Mouse (Mus musculus): ENCODE measurements around the gene Stxbp6.
"Not testable (repeated sequence)": the region's sequence is repeated elsewhere in the genome, so short reads cannot be mapped to it uniquely, and the experiment has no call there.

Gene Stxbp6

DNA sequence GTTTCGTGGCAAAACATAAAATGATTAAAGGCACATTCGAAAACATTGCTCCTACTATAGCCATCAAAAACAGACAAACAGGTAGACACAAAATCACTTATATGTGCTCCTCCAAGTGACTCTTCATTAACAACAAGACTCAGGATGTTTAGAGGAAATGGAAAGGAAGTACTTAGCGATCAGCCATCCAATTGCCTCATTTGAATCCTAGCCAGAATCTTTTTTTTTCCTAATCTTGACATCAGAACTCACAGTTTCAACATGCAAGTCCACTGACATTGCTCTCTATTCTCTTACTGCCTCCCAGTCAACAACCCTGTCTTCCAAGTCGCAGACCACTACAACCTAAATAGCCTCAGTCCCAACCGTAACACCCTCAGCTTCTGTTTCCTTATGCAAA is 21.2 kb downstream of the Stxbp6 start:
- DNase-seq: no peak

- no peak for DNase-seq
These were observed 21.6 kb downstream of the Stxbp6 start for GRCm38 (mm10) chr12:45052860-45053259.

DNA sequence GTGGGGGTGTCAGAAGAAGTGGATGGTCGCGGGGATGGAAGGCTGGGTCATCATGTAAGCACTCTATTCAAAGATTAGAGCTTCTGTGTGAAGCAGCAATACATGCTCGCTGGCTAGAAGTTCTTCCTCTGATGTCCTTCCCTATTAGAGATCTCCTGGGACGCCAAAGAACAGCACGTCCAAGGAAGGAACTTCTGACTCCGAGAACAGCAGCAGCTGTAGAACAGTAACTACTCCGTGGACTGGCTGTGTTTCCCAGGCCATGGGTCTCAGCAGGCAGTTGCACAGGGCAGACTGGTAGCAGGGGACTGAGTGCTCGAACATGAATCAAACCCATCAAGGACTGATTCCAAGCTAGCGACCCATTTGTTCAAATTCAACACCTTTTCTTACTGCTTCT is 24.6 kb downstream of the Stxbp6 start:
- DNase-seq: no peak

DNA sequence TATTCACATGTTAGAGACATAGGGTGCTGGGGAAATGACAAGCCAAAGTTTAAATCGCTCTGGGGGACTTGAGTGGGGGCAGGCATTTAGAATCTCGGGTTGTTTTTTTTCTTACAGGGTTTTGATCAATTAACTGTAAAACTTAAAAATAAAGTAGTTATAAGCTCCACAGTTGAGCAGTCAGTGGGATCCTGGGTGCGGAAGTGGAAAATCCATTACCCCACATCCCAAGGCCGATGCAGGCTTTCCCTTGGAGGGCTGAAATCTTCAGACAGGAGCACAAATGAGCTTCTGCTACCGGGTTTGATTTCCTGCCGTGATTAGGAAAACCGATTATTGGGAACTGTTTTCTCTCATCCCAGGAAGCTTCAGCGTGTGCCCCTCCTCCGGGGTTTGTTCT is 26.8 kb downstream of the Stxbp6 start:
- not testable (repeated sequence) for DNase-seq

DNA sequence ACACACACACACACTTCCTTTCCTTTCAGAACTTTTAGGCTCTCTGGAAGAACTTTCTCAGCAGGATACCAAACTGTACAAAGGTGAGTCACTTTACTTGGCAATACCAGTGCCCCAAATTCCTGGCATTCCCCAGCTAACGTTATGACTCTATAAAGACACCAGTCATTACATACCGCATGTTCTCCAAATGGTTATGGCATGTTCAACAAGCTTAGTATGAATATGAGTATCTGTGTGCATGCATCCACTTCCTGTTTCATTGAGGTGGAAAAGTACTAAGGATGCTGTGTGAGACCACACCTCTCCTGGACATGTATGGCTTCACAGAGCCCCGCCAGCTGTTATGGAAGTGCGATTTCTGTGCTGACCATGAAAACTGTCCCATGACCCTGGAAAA is 27.3 kb downstream of the Stxbp6 start:
- no peak for DNase-seq

- no peak for DNase-seq
These were observed 29.9 kb downstream of the Stxbp6 start for GRCm38 (mm10) chr12:45044581-45044980.

DNA sequence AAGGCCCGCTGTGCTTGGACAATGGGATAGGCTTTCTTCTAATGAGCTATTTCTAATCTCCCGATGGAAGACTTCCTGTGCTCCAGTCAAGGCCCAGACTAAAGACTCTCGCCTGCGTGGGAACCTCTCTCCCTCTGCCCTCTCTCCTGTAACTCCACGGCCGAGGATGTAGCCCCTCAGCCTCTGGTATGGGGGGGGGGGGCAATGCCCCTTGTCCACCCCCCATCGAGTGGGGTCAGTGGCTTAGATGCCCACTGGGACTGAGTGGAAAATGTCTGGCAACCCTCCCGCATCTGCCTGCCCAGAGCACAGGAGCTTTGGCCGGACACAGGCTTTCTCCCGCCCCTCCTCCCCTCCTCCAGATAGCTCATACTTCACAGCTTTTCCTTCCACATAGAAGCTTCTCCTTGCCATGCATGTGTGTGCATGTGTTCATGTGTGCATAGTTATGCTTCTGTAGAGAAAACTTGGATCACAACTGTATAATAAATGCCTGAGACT is 31.9 kb downstream of the Stxbp6 start:
- no peak for DNase-seq

DNA sequence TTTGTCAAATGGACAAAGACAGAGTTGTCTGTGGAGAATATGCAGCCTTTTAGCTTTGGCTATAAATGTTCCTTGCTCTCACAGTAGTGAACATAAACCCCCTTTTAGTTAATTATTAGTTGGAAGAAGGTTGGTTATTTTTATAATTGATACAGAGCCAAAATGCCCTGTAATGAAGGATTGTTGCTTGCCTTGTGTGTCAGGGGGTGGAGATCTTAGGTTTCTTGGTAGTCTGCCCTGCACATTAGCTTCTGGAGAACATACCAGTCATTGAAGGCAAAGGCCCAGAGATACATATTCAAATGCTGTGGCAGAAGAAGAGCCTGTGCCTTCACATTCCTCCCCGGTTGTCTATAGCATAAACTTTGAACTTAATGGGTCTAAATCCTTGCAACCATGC is 37.0 kb downstream of the Stxbp6 start:
- no peak for DNase-seq

DNA sequence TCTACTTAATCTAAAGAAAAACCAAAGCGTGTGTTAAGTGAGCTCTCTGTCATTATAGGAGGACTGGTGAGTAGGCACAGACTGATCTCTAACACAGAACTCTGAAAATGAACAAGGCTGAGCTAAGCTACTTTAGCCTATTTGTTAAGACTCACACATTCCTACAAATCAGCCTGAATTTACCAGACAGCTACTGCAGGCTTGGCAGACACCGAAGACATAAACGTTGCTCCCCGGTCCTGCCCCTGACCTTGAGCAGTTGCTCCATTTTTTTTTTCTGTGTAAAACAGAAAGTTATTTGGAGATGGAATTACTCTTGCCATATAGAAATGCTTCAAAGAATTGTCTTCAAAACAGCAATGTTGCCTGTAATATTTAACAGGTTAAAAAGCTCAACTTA is 37.4 kb downstream of the Stxbp6 start:
- no peak for DNase-seq

GRCm38 (mm10) chr12:45030681-45031080 is 43.8 kb downstream of the Stxbp6 start:
- no peak for DNase-seq

DNA sequence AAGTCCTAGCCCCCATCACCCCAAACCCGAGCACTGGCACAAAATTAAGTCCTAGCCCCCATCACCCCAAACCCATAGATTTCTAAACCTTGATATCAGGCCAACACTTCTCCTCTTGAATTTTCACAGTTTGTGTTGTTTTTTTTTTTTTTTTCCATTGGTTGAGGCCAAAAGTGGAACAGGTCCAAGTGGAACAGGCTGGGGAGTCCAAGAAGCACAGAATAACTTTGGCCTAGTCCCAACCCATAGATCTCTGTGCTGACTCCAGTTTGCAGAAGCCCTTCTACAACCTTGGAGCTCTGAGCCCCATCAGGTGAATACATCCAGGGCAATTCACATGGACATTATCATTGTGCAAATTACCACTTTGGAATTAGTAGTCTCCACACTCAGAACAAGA is 48.2 kb downstream of the Stxbp6 start:
- no peak for DNase-seq

DNA sequence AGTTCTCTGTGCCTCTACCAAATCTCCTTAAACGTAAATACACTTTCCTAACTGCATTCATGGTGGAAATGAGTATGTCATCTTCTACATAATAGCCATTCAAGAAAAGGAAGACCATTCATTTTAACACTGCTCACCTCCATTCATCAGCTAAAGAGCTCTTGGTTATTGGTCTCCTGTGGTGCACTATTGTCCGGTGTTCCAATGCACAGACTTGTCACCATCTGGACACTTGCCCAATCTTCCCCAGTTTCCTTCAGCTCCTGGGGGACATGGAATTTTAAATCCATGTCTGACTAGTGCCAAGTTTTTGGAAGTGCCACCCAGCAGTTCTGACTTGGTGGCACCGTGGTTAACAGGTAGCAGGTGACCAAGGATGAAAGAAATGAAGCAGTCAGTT is 54.5 kb downstream of the Stxbp6 start:
- no peak for DNase-seq

DNA sequence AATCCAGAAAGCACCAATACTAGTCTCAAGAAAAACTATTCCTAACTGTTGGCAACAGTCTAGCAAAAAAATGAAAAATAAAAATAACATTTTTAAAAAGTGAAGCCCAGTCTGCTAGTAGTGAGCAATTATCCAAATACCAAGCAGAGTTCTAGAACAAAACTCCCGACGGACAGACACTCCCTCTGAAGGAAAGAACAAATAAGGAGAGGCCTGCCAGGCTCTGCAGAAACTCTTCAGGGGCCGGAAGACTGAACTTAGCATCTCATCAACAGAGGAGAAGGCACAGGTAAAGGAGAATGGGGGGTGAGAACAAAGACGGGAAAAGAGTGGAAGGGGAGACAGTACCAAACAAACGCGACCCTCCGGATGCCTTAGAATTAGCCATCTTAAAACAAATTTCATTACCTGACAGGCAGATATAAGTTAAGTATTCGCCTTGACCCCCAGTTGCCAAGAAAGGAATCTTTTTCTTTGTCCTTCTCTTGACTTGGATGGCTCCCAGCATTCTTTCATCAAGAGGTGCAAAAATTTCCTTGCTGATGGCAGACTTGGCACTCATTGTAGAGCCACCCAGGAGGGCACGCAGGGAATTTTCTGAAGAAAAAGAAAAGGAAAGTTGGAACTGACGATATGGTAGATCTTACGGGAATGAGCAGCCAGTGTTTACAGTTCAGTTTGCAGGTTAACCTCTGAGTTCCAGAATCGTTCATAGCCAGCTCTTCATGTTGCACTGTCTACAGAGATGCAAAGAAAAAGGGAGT is 55.3 kb downstream of the Stxbp6 start:
- DNase-seq: no peak

DNA sequence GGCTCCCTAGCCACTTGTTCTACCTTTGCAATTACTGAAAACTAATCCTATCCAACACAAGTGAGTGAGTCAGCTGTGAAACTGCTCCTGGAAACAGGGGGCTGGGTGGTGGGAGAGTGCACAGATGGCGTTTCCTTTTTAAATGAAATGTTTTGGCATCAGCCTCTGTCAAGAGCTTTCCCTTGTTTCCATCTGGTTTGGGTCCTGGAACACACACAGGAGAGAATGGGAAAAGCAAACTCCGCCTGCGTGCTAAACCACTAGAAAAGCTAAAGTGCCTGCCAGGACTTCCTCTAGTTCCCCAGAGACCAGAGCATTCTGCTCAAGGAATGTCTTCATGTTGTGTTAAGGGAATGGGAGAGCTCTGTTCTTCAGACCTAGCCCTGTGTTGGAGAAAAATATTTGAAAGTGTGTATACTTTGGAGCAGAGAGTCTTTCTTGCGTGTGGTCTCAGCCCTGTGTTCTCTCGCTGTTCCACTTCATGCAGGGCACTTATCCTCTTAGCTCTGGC is 61.2 kb downstream of the Stxbp6 start:
- DNase-seq: no peak

GRCm38 (mm10) chr12:45011436-45012089 is 62.9 kb downstream of the Stxbp6 start:
- DNase-seq: no peak

DNA sequence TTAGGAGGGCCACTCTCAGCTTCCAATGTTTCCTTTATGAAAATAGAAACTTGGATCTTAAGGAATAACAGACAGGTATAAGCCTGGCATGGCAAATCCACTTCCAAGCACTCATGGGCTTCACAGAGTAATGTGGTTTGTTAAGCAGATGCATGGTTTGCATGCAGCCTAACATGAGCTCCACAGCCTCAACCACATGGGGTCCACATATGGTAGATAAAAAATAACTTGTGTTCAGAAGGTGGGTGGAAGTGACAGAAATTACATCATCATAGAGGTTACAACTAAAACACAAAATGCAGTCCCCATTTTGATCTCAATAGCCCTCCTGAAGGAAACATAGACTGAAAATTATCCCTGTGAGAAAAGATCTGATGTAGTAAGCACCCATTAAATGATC is 63.5 kb downstream of the Stxbp6 start:
- no peak for DNase-seq

DNA sequence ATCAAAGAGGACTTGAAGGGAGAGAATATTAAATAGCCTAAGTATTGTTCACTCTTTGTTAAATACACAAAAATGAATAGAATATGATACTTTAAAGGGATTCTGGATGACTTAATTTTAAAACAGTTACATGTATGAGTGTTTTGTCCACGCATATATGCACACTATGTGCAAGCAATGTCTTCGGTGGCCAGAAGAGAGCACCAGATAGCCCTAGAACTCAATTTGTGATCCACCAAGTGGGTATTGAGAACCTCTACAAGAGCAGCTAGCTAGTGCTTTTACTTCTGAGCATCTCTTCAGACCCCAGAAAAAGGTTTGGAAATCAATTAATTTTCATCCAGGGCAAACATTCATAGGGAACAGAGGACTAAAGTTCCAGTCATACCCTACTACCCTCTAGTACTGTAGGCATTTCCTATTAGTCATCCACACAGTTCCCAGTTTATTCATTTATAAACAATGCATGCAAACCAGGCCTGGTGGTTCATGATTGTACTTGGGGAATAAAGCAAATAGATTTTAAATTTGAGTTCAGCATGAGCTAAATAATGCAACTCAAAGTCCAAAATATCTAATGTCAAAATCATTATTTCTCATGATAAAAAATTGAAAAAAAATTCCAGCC is 64.4 kb downstream of the Stxbp6 start:
- DNase-seq: no peak

DNA sequence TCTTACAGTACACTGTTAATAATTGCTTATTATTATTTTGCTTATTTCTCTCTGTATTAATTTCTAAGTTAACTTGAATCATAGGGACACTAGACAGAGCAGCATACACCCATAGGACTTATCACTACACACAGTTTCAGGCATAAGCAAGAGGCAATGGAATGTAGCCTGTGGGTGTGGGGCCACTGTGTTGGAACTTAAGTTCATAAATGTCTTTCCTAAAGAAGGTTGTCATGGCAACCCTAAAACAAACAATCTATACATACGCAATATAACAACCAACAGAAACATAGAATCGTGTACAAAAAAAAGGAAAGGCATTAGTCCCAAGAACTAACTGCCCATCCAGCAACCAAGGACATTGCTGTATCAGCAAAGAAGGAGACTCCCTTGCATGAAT is 67.9 kb downstream of the Stxbp6 start:
- DNase-seq: no peak

GRCm38 (mm10) chr12:45006049-45006448 is 68.5 kb downstream of the Stxbp6 start:
- DNase-seq: no peak

- DNase-seq: no peak
These were observed 72.5 kb downstream of the Stxbp6 start for GRCm38 (mm10) chr12:45001996-45002395.

- no peak for DNase-seq
These were observed 77.1 kb downstream of the Stxbp6 start for GRCm38 (mm10) chr12:44997422-44997821.

GRCm38 (mm10) chr12:44996897-44997296 is 77.6 kb downstream of the Stxbp6 start:
- no peak for DNase-seq

GRCm38 (mm10) chr12:44996274-44996673 is 78.2 kb downstream of the Stxbp6 start:
- DNase-seq: no peak

DNA sequence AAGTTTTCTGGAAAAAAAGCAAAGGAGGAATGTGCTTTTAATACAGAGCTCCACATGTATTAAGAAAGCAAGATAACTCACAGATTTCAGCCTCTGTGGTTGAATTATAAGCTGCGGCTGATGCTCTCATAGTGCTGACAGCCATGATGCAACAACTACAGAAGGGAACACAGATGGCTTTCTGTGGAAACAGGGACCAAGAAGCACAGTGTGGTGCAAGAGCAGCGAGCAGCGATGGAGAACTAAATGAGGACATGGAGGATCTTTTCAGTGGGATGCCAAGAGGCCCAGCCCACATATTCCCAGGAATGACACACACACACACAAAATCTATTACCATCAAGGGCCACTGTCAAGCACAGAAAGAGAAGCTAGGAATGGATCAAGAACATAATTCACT is 81.1 kb downstream of the Stxbp6 start:
- DNase-seq: no peak
